Mouse (Mus musculus) thymus, postnatal 10 days (tissue): ENCODE results near the gene Rasip1.
A peak's percentile ranks its signal among the peaks of the same experiment; 100 is the strongest.

ENCODE experiments used
- DNase-seq, 2 experiments: peaks; one replicate each; pipeline ENCODE4 v3.0.0; 2021; ENCODE audit warnings: low spot score in 2 of 2

Gene Rasip1

GRCm38 (mm10) chr7:45627261-45627660, at the start of gene Rasip1:
TSS of gene Rasip1 (plus strand) at chr7:45627488.
- no peak for DNase-seq

- DNase-seq: no peak
Measured at GRCm38 (mm10) chr7:45585923-45586322, 41.4 kb upstream of the Rasip1 start.

GRCm38 (mm10) chr7:45587631-45588592, 39.4 kb upstream of the Rasip1 start:
- DNase-seq: no peak

- DNase-seq: peak; percentile 61 to 79
Measured at GRCm38 (mm10) chr7:45589173-45589572, 38.1 kb upstream of the Rasip1 start.

- DNase-seq: no peak
Measured at GRCm38 (mm10) chr7:45589898-45590297, 37.4 kb upstream of the Rasip1 start.

GRCm38 (mm10) chr7:45590874-45591273, 36.4 kb upstream of the Rasip1 start:
- DNase-seq: peak in 1 of 2 experiments; percentile 3

GRCm38 (mm10) chr7:45591880-45592279, 35.4 kb upstream of the Rasip1 start:
- peak in 1 of 2 experiments; percentile 4 for DNase-seq

GRCm38 (mm10) chr7:45593118-45593815, 34.0 kb upstream of the Rasip1 start:
- peak; percentile 38 to 74 for DNase-seq

- peak in 1 of 2 experiments; percentile 2 for DNase-seq
Measured at GRCm38 (mm10) chr7:45595176-45595575, 32.1 kb upstream of the Rasip1 start.

GRCm38 (mm10) chr7:45596107-45596506, 31.2 kb upstream of the Rasip1 start:
- DNase-seq: no peak

GRCm38 (mm10) chr7:45597013-45597412, 30.3 kb upstream of the Rasip1 start:
- DNase-seq: no peak

- DNase-seq: no peak
Measured at GRCm38 (mm10) chr7:45597527-45597926, 29.8 kb upstream of the Rasip1 start.

GRCm38 (mm10) chr7:45598960-45599879, 28.1 kb upstream of the Rasip1 start:
- DNase-seq: peak; percentile 74 to 79

GRCm38 (mm10) chr7:45605704-45606289, 21.5 kb upstream of the Rasip1 start:
- no peak for DNase-seq

- no peak for DNase-seq
Measured at GRCm38 (mm10) chr7:45609511-45609910, 17.8 kb upstream of the Rasip1 start.

- DNase-seq: no peak
Measured at GRCm38 (mm10) chr7:45616277-45616676, 11.0 kb upstream of the Rasip1 start.

GRCm38 (mm10) chr7:45617042-45617695, 10.1 kb upstream of the Rasip1 start, which contains the start of gene Fut1:
TSS of gene Fut1 (plus strand) at chr7:45617289.
- DNase-seq: no peak

GRCm38 (mm10) chr7:45618316-45618715, 9.0 kb upstream of the Rasip1 start:
- DNase-seq: no peak

GRCm38 (mm10) chr7:45619592-45619991, 7.7 kb upstream of the Rasip1 start:
- DNase-seq: no peak

- DNase-seq: no peak
Measured at GRCm38 (mm10) chr7:45621443-45621842, 5.8 kb upstream of the Rasip1 start, which contains the start of gene Izumo1. TSS of gene Izumo1 (plus strand) at chr7:45621811.
